Mouse (Mus musculus) CD4-positive helper T cell, adult 2 months (primary cell): ENCODE results near the gene Olfr859.
"Not testable (repeated sequence)": the region's sequence is repeated elsewhere in the genome, so short reads cannot be mapped to it uniquely, and the experiment has no call there.

Experiments used
- DNase-seq: peaks from one replicate; pipeline ENCODE4 v3.0.0-alpha.2; 2012; ENCODE audit warnings: low read depth, missing footprints, low spot score

Olfr859 gene

DNA sequence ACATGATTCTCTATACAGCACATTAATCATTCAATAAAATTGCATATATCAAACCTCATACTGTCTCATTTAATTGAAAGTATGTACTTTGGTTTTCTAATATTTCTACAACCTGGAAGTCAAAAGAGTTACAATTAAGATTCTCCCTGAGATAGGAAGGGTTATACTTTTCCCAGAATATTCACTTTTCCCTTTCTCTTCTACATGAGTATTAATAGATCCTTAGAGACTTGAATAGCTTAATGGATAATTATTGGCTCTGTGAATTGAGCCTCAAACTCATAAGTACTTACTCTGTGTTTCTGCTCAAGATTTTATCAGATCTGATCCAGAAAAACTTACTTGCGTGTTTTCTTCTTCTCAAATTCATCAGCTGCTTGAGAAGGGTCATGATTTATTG lies at the start of gene Olfr859:
Olfr859 (plus strand) TSS at position 301 of the 400 bp plus-strand sequence.
- not testable (repeated sequence) for DNase-seq

GRCm38 (mm10) chr9:19769136-19769535 lies 35.6 kb upstream of the Olfr859 start:
- DNase-seq = no peak

GRCm38 (mm10) chr9:19769701-19770100 lies 35.0 kb upstream of the Olfr859 start:
- DNase-seq = no peak

GRCm38 (mm10) chr9:19779983-19780382 lies 24.7 kb upstream of the Olfr859 start, which contains the start of gene Olfr58:
Gene Olfr58, plus strand, starts transcription at chr9:19780283.
- no peak for DNase-seq

DNA sequence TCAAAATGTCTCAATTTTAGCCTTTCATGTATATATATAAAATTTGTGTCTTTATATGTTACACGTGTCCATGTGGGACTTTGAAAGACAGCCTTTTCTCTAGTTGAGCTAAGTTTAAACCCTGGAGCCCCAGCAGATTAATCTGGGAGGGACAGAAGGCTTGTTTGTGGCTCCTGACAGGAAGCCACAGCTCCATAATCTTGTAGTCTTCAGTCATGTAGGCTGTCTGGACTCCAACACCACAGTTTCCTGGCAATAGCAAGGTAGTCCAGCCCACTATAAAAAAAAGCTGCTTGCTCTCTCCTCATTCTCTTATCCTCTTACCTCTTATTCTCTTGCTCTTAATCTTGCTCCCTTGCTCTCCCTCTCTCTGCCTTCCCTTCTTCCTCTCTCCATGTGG lies 1.7 kb upstream of the Olfr859 start:
- no peak for DNase-seq

GRCm38 (mm10) chr9:19849647-19850046 lies 44.9 kb downstream of the Olfr859 start, which contains the start of gene Olfr860:
Gene Olfr860, minus strand, starts transcription at chr9:19849747.
- no peak for DNase-seq
